Mouse (Mus musculus) bone marrow, adult 2 months (tissue): ENCODE data around the gene Ropn1l.

Experiments used
- CTCF ChIP-seq: fragments of 200-500 bp; IDR thresholded peaks from 2 replicates; pipeline ENCODE4 v1.5.1; 2011; ENCODE audit warnings: low read length, control low read depth; ENCODE audit not compliant: control insufficient read depth, insufficient read depth
- POLR2A ChIP-seq: fragments of 200-500 bp; IDR thresholded peaks from 2 replicates; pipeline ENCODE4 v1.6.1; 2011; ENCODE audit warnings: low read depth, mild to moderate bottlenecking, control low read depth, low read length, borderline replicate concordance; ENCODE audit not compliant: control insufficient read depth

DNA sequence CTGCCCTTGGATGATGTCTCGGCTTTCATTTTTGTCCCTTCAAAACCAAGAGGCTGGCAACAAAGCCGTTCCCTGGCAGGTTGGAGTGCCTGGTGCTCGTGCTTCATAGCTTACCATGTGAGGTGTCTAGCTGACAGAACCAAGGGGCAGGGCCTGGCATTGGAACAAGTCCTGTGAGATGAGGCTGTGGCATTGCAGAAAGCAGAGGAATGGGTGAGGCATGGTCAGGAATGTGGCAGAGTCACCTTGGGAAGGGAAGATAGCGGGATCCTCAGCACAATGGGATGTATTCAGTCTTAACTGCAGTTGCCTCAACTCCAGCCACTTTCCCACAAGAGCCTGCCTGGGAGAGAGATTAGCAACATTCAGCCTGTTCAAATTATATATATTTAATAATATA is 61.4 kb downstream of the Ropn1l start:
- TF ChIP-seq CTCF (no peak), POLR2A (no peak)
